Mouse (Mus musculus) gastrocnemius, adult 2 months (tissue): ENCODE results near the gene Lexm. TPM values are rescaled to one million over a fixed set of nuclear protein-coding genes. Genes with fewer than 3 reads are reported as not detected.

ENCODE experiments used
- DNase-seq: peaks from one replicate; pipeline ENCODE4 v3.0.0; 2022
- H3K27ac ChIP-seq: fragments of 200-600 bp; 2 replicates; pipeline ENCODE4 v1.8.1; 2022; ENCODE audit warnings: mild to moderate bottlenecking
- H3K4me3 ChIP-seq: fragments of 200-600 bp; 2 replicates; pipeline ENCODE4 v1.8.1; 2022; ENCODE audit warnings: mild to moderate bottlenecking, moderate library complexity
- CTCF ChIP-seq: fragments of 200-600 bp; IDR thresholded peaks from 2 replicates; pipeline ENCODE4 v1.8.1; 2022; ENCODE audit warnings: antibody characterized with exemption, mild to moderate bottlenecking, moderate library complexity
- intact Hi-C: fragments of 180-260 bp; cut with DNase I; formaldehyde crosslinking; loops from one replicate; pipeline ENCODE4 v1.15.1; 2025
- total RNA-seq, 2 experiments: library from RNA; stranded (reverse); gene quantifications; 2 replicates each; pipeline ENCODE4 v1.2.3; 2021

Lexm gene
- total RNA-seq, 2 experiments from 2014 or later, result not detected

- intact Hi-C loops, result no loop called here
- DNase-seq, result no peak
- TF ChIP-seq CTCF, result no peak
- Histone ChIP-seq H3K4me3 (no peak overlapping the region), H3K27ac (no peak overlapping the region)
Measured at GRCm38 (mm10) chr4:106542211-106542610, 74.8 kb downstream of the Lexm start.

GRCm38 (mm10) chr4:106541491-106541890 is 75.5 kb downstream of the Lexm start:
- intact Hi-C loops, result no loop called here
- H3K27ac ChIP-seq, result no peak overlapping the region
- no peak for DNase-seq
- H3K4me3 ChIP-seq, result no peak overlapping the region
- no peak for TF ChIP-seq CTCF

Other genes with a start within 250 kb of the Lexm start
- gene Pcsk9, start 152.9 kb downstream of the Lexm start, total RNA-seq, result not detected
- gene Bsnd, start 125.0 kb downstream of the Lexm start, total RNA-seq, result not detected
- 1 to 10 TPM; 1.5 to 4.7 TPM for gene Dhcr24, start 56.2 kb downstream of the Lexm start, total RNA-seq
- gene Ttc22, start 5.2 kb upstream of the Lexm start, total RNA-seq, result not detected
- gene Pars2, start 33.8 kb upstream of the Lexm start, total RNA-seq, result 1 to 10 TPM; 2.5 to 3.8 TPM
- 10 to 100 TPM; 24.3 to 34.7 TPM for gene Ttc4, start 61.7 kb upstream of the Lexm start, total RNA-seq
- gene Mroh7, start 113.7 kb upstream of the Lexm start, total RNA-seq, result under 1 TPM; 0.08 to 0.64 TPM
- not detected for gene Fam151a, start 116.6 kb upstream of the Lexm start, total RNA-seq
- 10 to 100 TPM in 1 of 2 experiments, 1 to 10 TPM in 1; 7.1 to 17.3 TPM for gene Acot11, start 187.8 kb upstream of the Lexm start, total RNA-seq